Mouse (Mus musculus): ENCODE measurements at regions not wholly inside any gene's neighbourhood (a gene's known extent, or its start where the extent isn't known, plus 50 kb on each side); places are given as distances from the start of the nearest gene placed in this dataset.

DNA sequence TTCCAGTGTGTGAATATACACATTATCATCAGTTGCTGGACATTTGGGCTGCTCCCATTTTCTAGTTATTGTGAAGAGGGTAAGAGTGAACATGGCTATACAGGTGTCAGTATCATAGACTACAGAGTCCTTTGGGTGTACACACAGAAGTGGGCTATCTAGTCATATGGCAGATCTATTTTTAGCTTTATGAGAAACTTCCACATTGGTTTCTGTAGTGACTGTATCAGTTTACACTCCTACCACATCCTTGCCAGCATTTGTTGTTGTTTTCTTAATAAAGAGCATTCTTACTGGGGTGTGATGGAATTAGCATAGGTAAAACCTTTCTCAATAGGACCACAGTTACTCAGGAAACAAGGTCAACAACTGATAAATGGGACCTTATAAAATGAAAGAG, 68.7 kb downstream of the Tnfaip3 start:
- TF ChIP-seq EP300 (IDR thresholded peaks at IDR 0.05; ENCODE audit: insufficient read depth, low read depth, low read length) (no peak), CTCF (IDR thresholded peaks at IDR 0.05; ENCODE audit: low read depth, low read length) (no peak)
